Mouse (Mus musculus) retina, adult 2 months (tissue): ENCODE data around the gene Iqgap2.

Source experiments
- DNase-seq: peaks from one replicate; pipeline ENCODE4 v3.0.0-alpha.2; 2012; ENCODE audit warnings: low read depth, low spot score

Gene Iqgap2

DNA sequence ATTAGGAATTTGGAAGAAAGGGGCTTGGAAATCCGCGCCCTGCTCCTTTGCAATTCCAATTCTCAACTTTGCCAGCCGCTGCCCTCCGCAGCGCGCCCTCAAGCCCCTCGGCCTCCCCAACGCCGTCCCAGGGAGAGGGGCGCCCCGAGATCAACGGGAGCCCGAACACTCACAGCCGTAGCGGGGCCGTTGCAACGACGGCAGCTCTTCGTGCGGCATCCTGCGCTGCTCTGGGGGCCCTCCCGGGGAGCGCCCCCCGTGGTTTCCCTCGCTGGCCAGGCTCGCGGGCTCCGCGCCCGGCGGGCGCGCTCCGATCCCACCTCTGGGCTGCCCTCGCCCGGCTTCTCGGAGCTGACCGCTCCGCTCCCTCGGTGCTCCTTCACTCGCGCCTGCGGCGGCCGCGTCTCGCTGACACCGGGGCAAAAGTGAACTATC lies at the start of gene Iqgap2:
Gene Iqgap2, minus strand, starts transcription at position 432 of the 435 bp plus-strand sequence.
- DNase-seq, result no peak

DNA sequence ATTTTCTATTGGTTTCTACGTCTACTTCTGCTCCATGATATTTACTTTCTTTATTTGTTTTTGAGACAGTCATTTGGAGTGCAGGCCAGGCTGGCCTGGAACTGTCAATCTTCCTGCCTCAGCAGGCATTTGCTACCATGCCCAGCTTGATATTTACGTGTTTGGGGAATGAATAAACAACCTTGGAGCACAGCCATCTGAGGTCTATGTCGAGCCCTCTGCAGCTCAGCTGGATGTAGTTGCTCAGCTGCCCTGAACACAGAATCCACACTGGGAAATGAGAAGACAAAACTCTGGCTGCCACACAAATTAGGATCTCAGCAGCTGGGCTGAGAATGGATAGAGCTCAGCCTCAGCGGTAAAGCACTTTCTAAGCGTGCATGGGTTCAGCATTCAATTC lies 49.1 kb upstream of the Iqgap2 start:
- DNase-seq, result no peak

DNA sequence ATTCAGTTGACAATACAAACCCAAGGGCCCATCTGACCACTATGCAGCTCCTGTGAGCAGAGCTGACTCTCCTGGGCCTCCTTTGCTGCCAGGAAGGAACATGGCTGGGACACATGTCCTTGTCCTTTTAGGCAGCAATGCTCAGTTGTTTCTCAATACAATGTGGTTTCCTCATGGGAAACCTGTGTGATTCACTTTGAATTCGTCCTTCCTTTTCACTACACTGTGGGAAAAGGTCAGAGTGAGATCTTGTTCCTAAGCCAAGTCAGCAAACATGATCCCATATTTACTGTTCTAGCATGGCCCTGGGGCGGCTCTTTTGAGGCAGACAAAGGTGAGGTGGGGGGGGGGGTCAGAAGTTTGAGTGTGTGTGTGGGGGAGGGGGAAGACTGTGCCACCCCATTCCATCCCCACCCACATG lies 32.5 kb upstream of the Iqgap2 start:
- DNase-seq, result no peak

DNA sequence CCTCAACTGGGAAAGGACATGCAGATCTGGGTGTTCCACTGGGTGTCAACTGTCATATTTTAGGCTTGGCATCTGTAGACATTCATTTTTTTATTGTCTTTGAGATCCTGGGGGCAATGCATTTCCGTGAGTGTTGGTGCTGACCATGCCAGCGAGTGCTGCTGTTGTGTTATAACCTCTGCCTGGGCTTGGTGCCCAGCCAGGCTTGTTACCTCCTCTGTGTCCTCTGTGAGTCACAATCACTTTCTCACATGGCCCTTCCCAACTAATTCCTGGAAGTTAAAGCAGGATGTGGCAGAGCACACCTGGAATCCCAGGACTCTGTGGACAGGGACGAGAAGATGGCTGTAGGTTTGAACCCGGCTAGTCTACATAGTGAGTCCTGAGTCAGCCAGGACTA lies 30.9 kb upstream of the Iqgap2 start:
- no peak for DNase-seq

DNA sequence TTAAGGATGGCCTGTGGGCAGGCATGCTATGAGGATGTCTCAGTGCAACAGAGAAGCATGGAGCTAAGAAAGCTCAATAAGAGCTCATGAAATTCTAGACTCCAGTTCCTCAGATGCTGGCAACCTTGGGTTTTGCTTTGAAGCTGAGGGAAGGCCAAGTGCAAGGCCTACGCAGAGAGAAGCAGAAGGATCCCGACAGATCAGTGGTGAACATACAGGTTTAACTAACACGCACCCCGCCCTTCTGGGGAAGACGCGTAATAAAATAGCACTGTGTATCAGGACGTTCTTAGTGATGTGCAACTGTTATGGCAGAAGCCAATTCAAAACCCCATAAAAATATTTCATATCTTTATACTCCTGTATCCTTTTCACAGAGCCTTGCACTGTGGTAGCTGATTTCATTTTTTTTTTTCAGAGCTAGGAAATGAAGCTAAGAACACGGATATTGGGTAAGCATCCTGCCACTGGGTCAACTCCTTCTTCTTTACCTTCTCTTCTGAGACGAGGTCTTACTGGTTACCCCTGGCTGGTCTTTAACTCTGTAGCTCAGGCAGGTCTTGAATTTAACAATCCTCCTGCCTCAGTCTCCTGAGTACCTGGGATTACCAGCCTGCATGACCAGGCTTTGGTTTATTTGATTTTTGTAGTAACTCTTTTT lies 27.0 kb upstream of the Iqgap2 start:
- DNase-seq, result no peak

DNA sequence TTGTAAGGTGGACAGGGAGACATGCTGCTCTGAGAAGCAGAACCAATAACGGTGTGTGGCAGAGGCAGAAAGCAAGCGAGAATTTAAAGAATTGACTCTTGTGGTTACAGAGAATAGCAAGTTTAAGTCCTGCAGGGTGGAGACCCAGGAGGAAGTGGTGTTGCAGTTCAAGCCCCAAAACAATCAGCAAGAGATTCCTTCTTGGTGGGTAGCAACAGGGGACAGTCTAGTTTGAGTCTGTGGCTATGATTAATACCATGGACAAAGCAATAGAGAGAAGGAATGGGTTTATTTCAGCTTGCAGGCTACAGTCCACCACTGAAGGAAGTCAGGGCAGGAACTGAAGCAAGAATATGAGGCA lies 21.3 kb upstream of the Iqgap2 start:
- no peak for DNase-seq

DNA sequence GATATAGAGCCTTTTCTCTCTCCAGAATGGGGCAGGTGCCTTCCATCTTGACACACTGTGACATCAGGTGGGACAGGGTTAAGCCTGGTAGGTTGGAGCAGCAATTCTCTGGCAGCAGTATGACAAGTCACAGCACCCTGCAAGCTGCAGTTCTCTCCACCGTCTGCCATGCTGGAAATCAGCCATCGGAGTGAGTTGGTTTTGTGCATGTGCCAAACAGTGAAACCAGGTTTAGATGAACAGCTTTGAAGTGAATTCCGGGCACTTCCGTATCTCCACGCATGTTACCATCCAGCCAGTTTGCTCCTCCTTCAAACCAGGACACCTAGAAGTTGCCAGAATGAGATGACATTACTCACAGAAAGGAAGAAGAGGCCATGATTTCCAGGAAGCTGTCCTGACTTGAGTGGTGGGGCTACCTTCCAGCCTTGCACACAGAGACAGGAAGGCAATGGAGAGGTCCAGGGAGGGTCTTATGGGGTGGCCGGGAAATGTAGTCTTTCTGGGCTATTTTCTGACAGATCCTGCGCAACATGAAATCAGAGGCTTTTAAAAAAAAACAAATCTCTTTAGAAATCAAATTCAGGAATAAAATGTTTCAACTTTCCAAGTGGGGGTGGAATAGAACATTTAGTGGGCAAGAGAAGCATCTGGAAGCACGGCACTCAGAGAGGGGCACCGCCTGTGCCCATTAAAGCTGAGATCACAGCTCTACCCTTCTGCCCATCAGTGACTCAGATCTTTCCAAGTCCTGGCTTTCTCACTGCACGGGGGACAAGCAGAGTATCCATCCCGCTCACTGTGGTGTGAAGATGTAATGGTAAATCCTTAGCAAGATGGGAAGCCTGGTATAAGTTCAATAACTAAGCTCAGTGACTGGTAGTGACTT lies 20.7 kb upstream of the Iqgap2 start:
- no peak for DNase-seq

DNA sequence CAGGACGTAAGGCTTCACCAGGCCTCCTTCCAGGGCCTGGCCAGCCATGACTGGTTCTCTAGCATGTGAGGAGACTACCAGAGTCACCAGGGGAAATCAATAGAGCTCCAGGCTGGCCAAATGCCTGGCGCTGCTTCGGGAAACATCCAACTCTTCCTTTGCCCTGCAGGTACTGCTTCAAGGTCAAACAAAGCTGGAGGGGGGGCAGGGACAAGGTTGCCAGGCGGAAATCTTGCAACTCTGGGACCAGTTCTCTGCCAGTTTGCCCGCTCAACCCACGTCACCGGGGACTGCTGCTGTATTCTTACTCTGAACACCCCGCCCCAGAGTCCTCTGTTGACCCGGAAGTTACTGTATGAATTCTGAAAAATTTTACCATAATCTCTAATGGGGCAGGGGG lies 18.5 kb upstream of the Iqgap2 start:
- no peak for DNase-seq

DNA sequence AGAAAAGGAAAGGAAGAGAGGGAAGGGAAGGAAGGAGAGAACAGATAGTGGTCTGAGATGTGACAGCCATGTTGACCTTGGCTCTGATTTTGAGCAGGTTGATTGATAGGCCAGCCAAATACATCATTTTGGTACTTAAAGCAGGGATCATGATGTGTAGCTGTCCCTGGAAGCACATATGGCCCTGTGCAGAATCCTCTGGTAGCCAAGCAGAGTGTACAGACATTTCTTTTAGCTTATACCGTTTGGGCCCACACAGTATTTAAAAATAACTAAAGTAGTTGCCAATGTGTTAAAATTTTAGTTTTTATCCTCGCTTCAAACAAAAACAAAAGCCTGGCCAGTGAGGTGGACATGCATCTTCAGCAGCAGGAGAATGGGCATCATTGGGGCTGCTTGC lies 17.5 kb upstream of the Iqgap2 start:
- DNase-seq, result no peak

DNA sequence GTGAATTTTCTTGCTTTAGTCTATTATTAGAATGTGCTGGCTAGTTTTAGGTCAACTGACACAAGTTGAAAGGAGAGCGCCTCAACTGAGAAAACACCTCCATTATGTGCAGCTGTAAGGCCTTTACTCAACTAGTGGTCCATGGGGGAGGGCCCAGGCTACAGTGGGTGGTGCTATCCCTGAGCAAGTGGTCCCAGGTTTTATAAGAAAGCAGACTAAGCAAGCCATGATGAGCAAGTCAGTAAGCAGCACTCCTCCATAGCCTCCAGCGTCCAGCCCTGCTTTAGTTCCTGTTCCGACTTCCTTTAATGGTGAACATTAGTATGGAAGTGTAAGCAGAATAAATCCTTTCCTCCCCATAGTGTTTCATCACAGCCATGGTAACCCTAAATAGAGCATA lies 11.0 kb upstream of the Iqgap2 start:
- DNase-seq, result no peak

DNA sequence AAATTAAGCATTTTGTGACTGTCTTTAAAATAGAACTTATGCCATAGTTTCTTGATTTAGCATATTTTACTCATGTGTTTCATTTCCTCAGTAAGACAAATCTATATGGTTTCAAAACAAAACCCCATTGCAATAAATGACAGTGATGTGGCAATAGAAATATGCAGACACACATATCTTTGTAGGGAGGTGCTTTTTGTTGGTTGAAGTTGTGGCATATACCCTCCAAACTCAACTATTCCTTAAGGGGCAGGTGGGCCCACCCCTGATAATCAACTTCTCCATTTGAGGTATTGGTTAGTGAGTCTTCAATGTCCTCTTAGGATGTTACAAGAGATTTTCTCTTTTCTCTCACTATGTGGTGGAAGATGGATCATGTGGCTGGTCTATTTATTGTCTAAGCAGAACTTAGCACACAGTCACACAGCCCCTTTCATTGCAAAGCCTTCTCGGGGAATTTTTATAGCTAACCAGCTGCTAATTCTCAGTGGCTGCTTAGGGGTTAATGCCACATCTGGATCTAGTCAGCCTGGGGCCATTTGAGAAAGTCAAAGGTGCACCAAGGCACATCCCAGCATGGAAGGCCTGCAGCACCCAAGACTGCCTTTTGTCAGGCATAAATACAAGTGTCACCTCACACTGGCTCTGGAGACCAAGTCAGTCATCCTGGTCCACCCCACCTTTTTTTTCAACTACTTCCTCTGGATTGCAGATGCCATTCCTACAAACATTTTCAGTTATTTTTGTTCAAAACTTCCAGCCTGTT lies 8.3 kb upstream of the Iqgap2 start:
- no peak for DNase-seq

DNA sequence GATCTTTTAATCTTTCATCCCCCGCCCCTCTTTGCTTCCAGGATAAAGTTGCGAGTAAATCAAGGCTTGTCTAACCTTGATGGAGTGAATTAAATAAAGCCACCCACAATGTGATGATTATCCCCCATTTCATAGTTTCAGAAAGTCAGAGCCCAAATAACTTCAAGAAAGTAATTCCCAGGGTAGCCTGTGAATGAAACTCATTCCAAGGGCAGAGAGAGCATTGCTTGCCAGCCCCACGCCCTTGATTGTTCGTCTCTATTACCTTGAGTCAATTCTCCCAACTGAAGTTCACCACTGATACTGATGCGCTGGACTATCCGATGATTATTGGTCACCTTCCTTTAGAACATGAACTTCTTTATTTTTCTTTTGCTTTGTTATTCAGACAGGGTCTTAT lies 4.8 kb upstream of the Iqgap2 start:
- no peak for DNase-seq

DNA sequence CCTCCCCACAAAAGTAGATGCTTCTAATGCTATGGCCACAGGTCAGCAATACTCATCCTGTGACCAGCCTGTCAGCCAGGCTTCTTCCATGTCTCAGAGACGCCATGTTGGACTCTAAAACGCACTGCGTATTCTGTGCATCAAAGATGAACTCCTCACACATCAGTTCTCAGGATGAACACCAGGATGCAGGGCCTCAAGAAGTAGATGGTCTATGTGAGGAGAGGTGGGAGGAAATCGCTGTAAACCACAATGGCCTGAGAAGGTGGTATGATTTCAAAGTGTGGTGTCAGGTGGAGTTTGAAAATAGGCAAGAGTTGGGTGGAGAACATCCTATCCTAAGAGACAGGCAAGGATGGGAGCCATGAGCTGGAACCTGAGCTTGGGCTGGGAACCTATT lies 1.4 kb upstream of the Iqgap2 start:
- DNase-seq, result no peak

DNA sequence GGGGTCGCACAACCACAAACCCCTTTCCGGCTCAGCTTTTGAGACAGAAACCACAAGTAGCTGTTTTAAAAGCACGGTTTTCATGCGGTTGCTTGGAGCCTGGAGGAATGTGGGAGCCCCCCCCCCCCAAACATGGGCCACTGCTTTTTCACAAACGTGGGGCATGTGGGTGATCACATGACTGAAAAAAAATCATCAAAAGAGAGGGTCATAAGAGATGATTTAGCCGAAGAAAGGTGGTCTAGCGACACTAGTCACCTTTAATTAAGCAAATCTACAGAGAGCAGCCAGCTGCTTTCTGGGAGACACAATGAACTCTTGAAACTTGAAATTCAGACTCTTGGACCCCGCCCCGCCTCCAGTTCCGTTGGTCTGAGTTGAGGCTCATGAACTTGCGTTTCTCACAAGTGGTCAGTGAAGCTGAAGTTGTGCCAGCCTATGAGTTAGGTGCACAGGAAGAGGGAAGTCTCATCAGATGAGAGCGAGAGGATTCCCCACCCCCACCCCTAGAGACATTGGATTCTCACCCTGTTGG lies 956 bp upstream of the Iqgap2 start:
- DNase-seq, result no peak

DNA sequence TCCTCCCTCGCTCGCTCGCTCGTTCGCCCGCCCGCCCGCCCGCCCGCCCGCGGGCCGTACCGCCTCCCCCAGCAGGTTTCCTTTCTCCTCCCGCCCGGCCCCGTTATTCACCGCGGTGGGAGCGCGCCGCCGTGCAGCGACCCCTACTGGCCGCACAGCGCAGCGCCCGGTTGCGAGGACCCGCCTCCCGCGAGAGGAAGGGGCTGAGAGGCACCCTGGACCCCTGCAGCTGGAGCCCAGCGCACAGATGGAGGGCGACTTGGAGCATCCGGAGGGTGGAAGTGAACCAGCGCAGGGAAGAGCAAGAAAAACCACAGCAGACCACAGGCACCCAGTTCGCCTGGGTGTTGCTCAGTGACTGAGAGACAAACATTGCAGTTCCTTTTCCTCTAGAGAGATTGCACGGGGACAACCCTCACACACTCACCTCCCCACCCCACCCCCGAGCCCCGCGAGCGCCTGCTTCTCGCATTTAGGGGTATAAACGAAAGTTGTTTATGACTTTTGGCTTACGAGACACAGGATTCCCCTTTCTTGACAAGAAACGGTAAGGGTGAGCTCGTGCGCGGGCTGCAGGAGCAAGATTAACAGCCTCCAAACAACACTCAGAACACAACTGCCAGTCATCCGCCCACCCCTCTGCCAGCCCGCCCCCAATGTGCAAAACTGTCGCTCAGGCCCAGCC lies 346 bp upstream of the Iqgap2 start:
- DNase-seq, result no peak

DNA sequence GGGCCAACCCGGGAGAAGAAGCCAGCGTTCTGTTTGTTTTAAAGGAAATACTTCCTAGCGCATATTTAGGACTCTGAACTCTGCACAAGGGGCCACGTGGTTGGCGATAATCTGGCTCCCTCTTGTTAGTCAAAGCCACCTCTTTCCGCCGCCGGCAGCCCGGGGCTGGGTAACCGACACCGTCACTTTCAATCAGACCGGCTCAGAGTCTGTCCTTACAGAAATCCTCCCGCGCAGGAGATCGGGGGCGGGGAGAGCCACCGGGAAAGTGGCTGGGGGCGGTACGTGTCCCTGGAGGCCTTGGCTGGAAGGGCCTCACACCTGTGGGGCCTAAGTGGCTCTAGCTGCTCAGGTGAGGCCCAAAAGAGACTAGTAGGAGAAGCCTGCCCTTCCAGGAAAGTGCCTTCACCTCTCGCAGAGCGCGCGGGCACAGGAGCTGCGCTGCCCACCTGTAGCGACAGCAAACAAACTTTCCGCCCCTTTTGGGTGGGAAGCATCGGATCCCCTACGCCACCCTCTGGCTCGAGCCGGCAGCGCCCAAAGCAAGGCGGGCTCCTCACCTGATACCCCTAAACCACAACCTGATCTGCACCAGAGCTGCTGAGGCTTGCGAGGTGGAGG lies 761 bp downstream of the Iqgap2 start:
- no peak for DNase-seq

DNA sequence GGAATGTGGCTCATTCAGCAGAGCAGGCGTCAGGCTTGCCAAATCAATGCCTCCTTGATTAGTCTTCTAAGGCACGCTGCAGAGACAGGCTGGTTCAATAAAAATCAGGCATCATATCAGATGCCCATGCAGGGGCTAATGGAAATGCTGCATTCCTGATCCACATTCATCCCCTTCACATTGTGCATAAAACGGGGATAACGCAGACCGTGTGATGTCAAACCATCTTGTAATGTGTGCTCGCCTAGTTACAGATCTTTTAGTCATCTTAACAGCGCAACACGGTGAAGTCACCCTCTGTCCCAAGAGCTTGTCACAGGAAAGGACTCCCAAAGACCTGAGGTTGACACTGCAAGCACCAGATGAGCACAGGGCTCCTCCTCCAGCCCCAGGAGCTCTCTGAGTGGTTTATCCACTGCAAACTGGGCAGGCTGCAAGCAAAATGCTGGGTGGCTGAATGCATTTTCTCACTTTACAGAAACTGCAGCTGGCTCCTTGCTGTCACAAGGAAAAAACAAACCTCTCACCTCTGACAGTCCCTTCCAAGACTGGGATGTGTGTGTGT lies 1.7 kb downstream of the Iqgap2 start:
- no peak for DNase-seq

DNA sequence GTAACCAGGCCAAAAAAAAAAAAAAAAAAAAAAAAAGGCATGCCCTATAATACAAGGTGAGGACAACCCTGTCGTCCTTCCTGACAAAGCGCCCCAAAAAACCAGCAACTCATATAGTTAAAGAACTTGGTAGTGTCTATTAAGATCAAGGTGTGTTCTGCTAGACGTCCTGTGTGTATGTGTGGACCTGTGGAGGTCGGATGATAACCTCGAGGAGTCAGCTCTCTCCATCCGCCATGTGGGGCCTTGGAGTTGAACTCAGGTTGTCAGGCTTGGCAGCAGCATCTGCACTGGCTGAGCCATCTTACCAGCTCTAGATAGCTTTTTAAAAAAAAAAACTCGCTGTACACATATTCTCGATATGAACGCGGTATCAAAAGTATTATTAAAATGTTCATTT lies 2.4 kb downstream of the Iqgap2 start:
- DNase-seq, result no peak

DNA sequence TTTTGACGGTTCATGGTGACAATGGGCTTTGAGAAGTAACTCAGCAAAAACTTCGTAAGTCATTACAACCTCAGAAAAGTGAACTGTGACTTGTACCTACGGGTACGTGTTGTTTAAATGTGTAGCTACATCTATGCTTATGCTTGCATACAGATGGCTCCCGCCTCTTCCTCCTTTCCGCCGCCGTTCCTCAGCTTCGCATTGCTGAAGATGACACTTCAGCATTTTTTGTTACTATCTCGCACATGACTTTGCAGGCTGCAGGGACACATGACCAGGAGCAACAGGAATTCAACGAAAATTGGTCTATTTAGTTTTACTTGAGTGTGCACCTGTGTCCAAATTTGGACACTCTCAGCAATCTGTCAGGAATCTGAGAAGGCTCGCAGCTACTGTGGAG lies 3.1 kb downstream of the Iqgap2 start:
- no peak for DNase-seq

DNA sequence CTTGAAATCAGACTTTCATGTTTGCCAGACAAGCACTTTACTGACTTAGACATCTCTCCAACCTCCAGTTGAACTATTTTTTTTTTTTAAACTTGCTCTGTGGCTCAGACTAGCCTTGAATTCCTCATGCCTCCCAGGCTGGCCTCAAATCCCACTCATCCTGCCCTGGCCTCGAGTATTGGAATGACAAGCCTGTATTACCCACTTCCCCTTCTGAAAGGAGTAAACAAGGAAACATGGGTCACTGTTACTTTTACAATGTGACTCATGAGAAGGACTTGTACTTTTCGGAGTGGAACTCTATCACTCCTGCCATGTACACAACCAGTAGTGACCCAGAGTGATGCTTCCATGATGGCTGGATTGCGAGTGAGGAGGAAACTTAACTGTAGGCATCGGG lies 3.6 kb downstream of the Iqgap2 start:
- no peak for DNase-seq

DNA sequence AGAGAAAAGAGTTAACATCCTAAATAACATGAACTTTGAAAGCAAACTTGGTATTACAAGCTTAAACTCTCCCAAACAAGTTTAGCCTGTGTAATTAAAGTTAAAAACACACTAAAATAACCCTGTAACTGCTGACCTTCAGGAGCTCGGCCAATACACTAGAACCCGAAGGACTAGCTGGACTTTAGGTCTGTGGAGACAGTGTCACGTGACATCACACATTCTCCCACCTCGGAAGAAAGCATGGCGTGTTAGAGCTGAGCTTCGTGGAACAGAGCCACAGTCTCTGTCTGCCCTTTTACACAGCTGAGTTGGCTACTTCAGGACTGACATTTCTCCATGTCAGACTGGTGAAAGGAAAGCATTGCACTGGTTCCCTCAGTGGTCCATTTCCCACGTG lies 4.3 kb downstream of the Iqgap2 start:
- no peak for DNase-seq
